Mouse (Mus musculus) cerebellum, adult 9-10 months (tissue): ENCODE results near the gene Cbr1.

ENCODE experiments used
- DNase-seq: peaks from one replicate; pipeline ENCODE4 v3.0.0; 2022

The Cbr1 gene

DNA sequence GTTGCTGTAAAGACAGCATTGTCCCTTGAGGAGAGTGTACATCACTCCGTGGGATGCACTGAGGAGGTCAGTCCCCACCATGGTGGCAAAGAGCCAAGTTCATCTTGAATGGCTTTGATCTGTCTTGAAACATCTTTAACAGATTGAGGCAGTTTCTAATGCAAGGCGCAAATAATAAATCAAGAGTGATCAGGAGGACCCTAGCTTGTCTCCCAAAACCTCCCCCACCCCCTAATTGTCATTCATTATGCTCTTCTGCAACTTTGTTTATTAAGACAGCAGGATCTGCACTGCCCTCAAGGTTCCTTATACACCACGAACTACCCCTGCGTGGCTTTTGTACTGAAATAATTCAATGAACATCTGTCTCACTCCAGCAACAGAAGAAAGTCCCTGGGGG is at the start of gene Cbr1:
Gene Cbr1 (plus strand): TSS at position 301 of the 400 bp plus-strand sequence.
- DNase-seq, result peak; percentile 25

GRCm38 (mm10) chr16:93557646-93558045 is 48.0 kb upstream of the Cbr1 start:
- DNase-seq, result no peak

- DNase-seq, result no peak
These were observed 47.2 kb upstream of the Cbr1 start for GRCm38 (mm10) chr16:93558499-93558898.

GRCm38 (mm10) chr16:93572383-93572782 is 33.3 kb upstream of the Cbr1 start:
- DNase-seq, result no peak

GRCm38 (mm10) chr16:93573434-93573833 is 32.2 kb upstream of the Cbr1 start:
- no peak for DNase-seq

DNA sequence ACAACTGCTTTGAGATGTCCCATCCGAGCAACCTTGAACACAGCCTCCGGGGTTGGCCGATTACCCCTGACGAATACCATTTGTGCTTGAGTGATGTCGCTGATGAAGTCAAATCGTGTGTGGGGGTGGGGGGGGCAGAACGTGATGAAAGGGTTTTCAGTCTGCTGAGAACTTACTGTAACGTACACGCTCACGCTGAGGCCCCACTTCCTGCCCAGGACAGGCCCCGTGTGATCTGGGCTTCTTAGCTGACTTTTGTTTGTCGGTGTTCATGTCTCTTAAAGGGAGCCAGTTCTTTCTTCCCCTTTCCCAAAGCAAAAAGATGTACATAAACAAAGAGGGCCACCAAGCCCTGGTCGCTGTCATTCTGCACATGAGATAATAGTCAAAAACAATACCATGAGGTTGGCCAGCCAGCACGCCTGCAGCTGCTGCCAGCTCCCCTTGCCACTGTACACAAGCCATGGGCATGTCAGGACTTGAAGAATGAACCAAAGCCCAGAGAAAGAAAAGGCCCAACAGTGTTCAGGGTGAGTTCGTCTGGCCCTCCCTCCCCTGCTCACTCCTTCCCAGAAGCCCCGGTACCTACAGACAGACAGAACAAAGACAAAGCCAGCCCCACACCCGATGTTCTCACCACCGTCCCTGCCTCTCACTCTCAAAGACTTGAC is 31.0 kb upstream of the Cbr1 start:
- no peak for DNase-seq

DNA sequence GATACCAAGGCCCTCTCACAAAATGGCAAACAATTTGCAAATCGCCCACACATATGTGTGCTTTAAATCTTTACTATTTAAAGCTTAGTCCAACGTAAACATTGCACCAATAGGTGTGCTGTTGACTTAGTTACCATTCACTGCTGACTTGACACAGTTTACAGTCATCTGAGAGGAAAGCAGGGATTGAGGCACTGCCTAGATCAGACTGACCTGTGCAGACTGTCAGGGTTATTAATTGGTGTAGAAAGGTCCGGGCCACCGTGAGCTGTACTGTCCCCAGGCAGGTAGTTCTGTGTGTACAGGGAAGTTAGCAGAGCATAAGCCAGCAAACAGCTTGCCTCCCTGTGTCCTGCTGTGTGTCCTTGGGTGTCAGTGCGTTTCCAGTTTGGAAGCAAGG is 30.1 kb upstream of the Cbr1 start:
- DNase-seq, result no peak

GRCm38 (mm10) chr16:93576412-93577082 is 29.1 kb upstream of the Cbr1 start:
- DNase-seq, result peak; percentile 78

DNA sequence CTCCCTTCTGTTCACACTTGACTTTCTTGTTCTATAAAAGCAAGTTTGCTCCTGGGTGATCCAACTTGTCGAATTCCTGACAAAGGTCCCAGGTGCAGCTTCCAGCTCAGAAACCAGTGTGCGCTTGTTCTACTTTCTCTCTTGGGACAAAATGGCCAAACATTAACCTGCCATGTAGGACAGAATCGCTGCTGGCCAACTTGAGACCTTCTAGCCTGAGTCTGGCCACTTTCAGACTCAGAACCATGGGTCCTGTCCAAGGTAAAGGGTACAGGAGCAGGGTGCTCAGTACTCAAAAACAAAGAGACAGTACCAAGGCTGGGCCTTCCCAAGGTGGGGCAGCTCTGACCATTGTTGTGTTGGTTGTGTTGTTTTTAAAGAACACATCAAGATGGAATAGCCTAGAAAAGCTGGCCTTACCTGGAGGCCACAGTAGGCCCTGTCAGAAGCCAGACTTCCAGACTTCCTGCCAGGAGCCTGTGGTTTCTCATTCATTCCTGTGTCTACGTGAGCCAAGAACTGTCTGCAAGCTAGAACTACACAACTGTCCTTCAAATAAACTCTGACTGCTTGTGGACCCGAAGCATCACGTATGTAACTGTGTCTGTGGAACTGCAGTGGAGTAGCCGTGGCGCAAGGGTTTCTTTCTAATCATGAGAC is 27.2 kb upstream of the Cbr1 start:
- DNase-seq, result no peak

GRCm38 (mm10) chr16:93581125-93581524 is 24.5 kb upstream of the Cbr1 start:
- no peak for DNase-seq

- no peak for DNase-seq
These were observed 20.5 kb upstream of the Cbr1 start for GRCm38 (mm10) chr16:93584976-93585702.

DNA sequence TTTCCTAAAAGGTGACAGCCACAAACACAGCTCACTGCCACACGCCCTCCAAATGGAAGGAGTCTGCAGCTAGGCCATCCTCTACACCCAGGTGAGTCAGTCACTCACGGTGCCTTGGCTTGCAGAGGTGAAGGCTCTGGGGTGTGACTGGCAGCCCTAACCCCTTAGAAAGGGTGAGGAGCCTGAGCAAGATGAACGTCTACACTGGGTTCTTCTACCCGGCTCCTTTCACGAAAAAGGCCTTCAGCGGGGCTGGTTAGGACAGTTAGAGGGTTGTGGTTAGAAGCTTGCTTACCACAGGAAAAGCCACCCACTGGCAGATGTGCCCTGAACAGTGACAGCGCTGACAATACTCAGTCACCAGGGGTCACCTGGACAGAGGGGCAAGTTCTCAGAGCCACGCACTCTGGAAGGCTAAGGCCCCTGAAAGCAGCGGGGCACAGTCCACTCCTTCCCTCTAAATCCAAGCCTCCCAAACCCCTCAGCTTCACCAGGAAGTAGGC is 19.9 kb upstream of the Cbr1 start:
- DNase-seq, result no peak

DNA sequence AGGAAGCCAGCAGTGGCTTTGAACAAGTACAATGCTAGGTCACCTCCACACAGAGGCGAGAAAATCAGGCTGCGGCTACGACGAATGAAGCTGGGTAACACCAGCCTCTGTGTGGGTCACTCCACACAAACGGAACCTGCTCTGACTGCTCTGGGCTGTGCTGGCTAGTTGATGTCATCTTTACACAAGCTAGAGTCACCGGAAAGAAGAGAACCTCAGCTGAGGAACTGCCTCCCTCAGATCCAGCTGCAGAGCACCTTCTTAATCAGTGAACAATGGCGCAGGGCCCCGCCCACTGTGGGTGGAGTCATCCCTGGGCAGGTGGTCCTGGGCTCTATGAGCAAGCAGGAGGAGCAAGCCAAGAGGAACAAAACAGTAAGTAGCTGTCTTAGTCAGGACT is 19.3 kb upstream of the Cbr1 start:
- DNase-seq, result no peak

DNA sequence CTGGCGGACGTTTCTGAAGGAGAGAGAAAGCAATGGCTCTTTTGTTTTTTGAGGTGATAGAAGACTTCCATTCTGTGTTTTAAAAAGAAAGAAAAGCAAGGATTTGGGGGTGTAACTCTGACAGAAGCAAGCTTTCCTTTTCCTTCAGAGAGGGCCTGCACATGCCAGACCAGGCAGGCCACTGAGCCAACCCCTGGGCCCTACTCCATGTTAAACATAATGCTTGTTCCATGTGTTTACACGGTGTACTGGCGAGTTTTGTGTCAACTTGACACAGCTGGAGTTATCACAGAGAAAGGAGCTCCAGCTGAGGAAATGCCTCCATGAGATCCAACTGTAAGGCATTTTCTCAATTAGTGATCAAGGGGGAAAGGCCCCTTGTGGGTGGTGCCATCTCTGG is 17.4 kb upstream of the Cbr1 start:
- no peak for DNase-seq

DNA sequence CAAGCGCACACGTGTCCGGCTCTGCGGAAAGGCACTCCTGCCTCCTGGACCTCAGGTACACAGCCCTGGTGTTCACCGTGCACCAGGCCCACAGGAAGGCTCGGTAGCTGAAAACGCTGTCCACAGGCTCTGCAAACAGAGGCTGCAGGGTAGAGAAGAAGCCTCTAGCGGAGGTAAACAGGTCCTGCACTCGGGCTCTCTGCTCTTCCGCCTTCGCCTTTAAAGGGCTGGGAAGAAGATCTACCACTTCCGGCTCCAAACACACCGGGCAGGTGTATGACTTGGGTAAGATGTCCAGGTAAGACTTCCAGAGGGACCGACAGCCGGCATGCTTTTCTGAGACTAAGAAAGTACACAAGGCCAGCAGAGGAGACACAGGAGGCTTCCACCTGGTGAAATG is 14.7 kb upstream of the Cbr1 start:
- no peak for DNase-seq

DNA sequence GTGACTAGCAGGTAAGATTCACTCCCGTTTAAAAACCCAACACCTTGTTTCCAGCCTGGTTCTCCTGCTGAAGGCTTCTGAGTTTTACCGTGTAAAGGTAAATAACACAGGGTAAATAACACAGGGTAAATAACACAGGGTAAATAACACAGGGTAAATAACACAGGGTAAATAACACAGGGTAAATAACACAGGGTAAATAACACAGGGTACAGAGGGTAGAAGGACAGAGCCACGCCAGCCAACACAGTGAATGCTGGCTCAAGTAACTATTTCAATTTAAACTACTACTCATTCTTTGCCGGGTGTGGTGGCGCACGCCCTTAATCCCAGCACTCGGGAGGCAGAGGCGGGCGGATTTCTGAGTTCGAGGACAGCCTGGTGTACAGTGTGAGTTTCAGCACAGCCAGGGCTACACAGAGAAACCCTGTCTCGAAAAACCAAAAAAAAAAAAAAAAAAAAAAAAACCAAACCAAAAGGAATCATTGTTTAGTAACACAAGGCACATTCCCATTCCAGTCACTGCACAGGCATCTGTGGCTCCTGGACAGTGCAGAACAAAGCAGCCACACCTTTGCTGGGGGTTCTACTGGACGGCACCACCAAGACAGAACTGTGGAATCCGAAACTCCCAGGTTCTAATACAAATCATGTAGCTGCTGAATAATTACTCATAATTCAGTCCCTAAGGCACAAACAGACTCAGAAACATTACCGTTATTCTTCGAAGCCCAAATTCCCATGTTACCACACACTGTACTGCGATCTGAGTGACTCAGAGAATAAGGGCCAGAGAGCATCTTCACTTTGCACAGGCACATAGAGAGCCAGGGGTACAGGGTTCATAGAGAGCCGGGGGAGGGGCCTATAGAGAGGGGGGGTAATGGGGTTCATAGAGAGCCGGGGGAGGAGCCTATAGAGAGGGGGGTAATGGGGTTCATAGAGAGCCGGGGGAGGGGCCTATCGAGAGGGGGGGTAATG is 13.9 kb upstream of the Cbr1 start:
- DNase-seq, result no peak

- DNase-seq, result no peak
These were observed 12.9 kb upstream of the Cbr1 start for GRCm38 (mm10) chr16:93592711-93593110.

- no peak for DNase-seq
These were observed 12.2 kb upstream of the Cbr1 start for GRCm38 (mm10) chr16:93593406-93593805.

- DNase-seq, result no peak
These were observed 11.2 kb upstream of the Cbr1 start for GRCm38 (mm10) chr16:93594448-93594847.

DNA sequence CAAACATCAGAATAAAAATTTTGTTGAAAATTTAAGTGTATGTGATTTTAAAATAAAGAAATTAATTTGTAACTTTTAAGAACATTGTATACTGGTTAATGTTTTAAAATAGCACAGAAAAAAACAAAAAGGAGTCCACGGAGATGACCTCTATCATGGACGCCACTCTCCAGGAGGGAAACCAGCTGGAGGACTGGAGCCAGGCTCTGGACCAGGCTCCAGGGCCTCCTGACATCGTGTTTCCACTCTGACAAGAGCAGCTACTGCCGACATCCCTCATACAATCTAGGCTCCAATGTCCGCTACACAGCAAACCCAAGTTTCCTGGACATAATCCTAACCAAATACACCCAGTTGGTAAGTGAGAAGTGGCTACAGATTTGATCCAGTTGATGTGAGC is 9.9 kb upstream of the Cbr1 start:
- no peak for DNase-seq

- no peak for DNase-seq
These were observed 8.8 kb upstream of the Cbr1 start for GRCm38 (mm10) chr16:93596807-93597206.

- DNase-seq, result no peak
These were observed 8.1 kb upstream of the Cbr1 start for GRCm38 (mm10) chr16:93597551-93597950.
